Comparison of ENCODE assay signal across 32 mouse cellular contexts in genomic region chr8:95555963-95556362, GRCm38 (mm10). TPM values are rescaled to one million over a fixed set of nuclear protein-coding genes. Genes with fewer than 3 reads are reported as not detected.
A peak's percentile ranks its signal among the peaks of the same experiment; 100 is the strongest.
DNase-seq lines count a peak whose midpoint lies in the region; ATAC-seq and TF ChIP-seq lines count a peak whose summit lies in the region.
"Had no signal": no experiment of that assay in that cellular context is flagged by ENCODE, and none has a peak within 500 bp of the region (broad histone marks: within the 10 kb centered on the region; RNA-seq: fewer than 3 reads in every experiment).

No protein-coding gene starts in this region.

- H3K4me1 ChIP-seq in MEL (ENCODE audit: control insufficient read depth in 1 of 2, insufficient read depth in 2 of 2, low read length in 2 of 2), result peaks cover 0 to 3% of the 10 kb centered on the region in 2 experiments; a peak in 1 of 4 replicates
- no peaks in the 10 kb centered on the region for H3K4me1 ChIP-seq in liver, embryonic 13.5 days (replicated peaks)
- H3K4me1 ChIP-seq in liver, postnatal 0 days (ENCODE audit: insufficient read depth), result no peaks in the 10 kb centered on the region
- H3K4me1 ChIP-seq in heart, embryonic 12.5 days (replicated peaks), result no peaks in the 10 kb centered on the region
- no peaks in the 10 kb centered on the region for H3K4me1 ChIP-seq in midbrain, embryonic 16.5 days (ENCODE audit: control insufficient read depth, insufficient read depth, low read length)
- H3K4me1 ChIP-seq: forebrain, embryonic 12.5 days; heart, embryonic 13.5 days; hindbrain, embryonic 12.5 days; hindbrain, embryonic 15.5 days had no signal

- no peaks in the 10 kb centered on the region for H3K9me3 ChIP-seq in MEL (replicated peaks; ENCODE audit: insufficient read depth, low read length)
- H3K9me3 ChIP-seq in liver, embryonic 13.5 days (replicated peaks), result no peaks in the 10 kb centered on the region
- no peaks in the 10 kb centered on the region for H3K9me3 ChIP-seq in liver, postnatal 0 days (ENCODE audit: low read length)
- H3K9me3 ChIP-seq in heart, embryonic 12.5 days (replicated peaks), result no peaks in the 10 kb centered on the region
- no peaks in the 10 kb centered on the region for H3K9me3 ChIP-seq in midbrain, embryonic 16.5 days (replicated peaks; ENCODE audit: control insufficient read depth, low read length, poor library complexity, severe bottlenecking)
- H3K9me3 ChIP-seq: forebrain, embryonic 12.5 days; G1E; heart, embryonic 13.5 days; hindbrain, embryonic 12.5 days; hindbrain, embryonic 15.5 days had no signal

- H3K36me3 ChIP-seq in MEL (ENCODE audit: control insufficient read depth in 1 of 2, insufficient read depth in 2 of 2, low read length in 2 of 2), result no peaks in the 10 kb centered on the region
- H3K36me3 ChIP-seq in liver, embryonic 13.5 days, result no peaks in the 10 kb centered on the region
- H3K36me3 ChIP-seq in liver, postnatal 0 days (replicated peaks; ENCODE audit: insufficient read depth, low read length), result no peaks in the 10 kb centered on the region
- H3K36me3 ChIP-seq in heart, embryonic 12.5 days, result no peaks in the 10 kb centered on the region
- H3K36me3 ChIP-seq in midbrain, embryonic 16.5 days (ENCODE audit: control insufficient read depth, insufficient read depth, low read length), result no peaks in the 10 kb centered on the region
- H3K36me3 ChIP-seq: forebrain, embryonic 12.5 days; G1E; heart, embryonic 13.5 days; hindbrain, embryonic 12.5 days; hindbrain, embryonic 15.5 days had no signal

- 75% methylated on average over 2 of the region's 2 CpGs for WGBS in liver, embryonic 13.5 days (ENCODE audit: insufficient replicate concordance)
- 79% methylated on average over 2 of the region's 2 CpGs for WGBS in liver, postnatal 0 days (ENCODE audit: insufficient replicate concordance)
- WGBS in heart, embryonic 12.5 days, result 82% methylated on average over 2 of the region's 2 CpGs
- WGBS in midbrain, embryonic 16.5 days, result 97% methylated on average over 2 of the region's 2 CpGs

- peak; percentile 78 for DNase-seq in MEL (ENCODE audit: low read depth, low spot score)
- no peak for DNase-seq in liver, embryonic 13.5 days
- DNase-seq in liver, postnatal 0 days, result no peak
- no peak for DNase-seq in Muller cell, postnatal 12 days (ENCODE audit: inconsistent ontology term)
- no peak for DNase-seq in ovary, postnatal 10 days (ENCODE audit: low spot score)
- DNase-seq: adrenal gland, postnatal 10 days; adrenal gland, postnatal 36 days; B cell, adult 2 months; cerebellum, adult 18-20 months; cerebellum, adult 9-10 months; cerebellum, postnatal 14 days; gastrocnemius, postnatal 10 days; heart, adult 18-20 months; heart, postnatal 14 days; heart, postnatal 4 days had no signal

- peak; percentile 58; the same call in 1 of the 2 replicates for ATAC-seq in erythroblast, adult 5-6 weeks (replicated peaks; ENCODE audit: low FRiP score, poor library complexity, severe bottlenecking)
- ATAC-seq in liver, embryonic 13.5 days (ENCODE audit: low read depth), result peak; percentile 63; the same call in 1 of the 2 replicates
- ATAC-seq in liver, postnatal 0 days, result peak; percentile 72
- no peak for ATAC-seq in heart, embryonic 12.5 days (ENCODE audit: insufficient number of reproducible peaks, low FRiP score)
- no peak for ATAC-seq in midbrain, embryonic 16.5 days
- ATAC-seq: forebrain, embryonic 16.5 days; Patski had no signal

- H3K4me3 ChIP-seq in MEL (ENCODE audit: control insufficient read depth in 1 of 2, insufficient read depth in 1 of 2, low read depth in 2 of 2, low read length in 2 of 2), result no peak overlapping the region
- H3K4me3 ChIP-seq in liver, embryonic 13.5 days (replicated peaks), result no peak overlapping the region
- no peak overlapping the region for H3K4me3 ChIP-seq in liver, postnatal 0 days (ENCODE audit: low read depth, low read length)
- H3K4me3 ChIP-seq in heart, embryonic 12.5 days, result no peak overlapping the region
- H3K4me3 ChIP-seq in midbrain, embryonic 16.5 days (ENCODE audit: low read depth, low read length), result no peak overlapping the region
- H3K4me3 ChIP-seq: forebrain, embryonic 12.5 days; heart, embryonic 13.5 days; hindbrain, embryonic 12.5 days; hindbrain, embryonic 15.5 days had no signal

- TF ChIP-seq EP300 in MEL (IDR thresholded peaks at IDR 0.05; ENCODE audit: low read depth in 1 of 2, low read length in 2 of 2), result peak; percentile 63 to 70
- TF ChIP-seq EP300 in liver, postnatal 0 days (IDR thresholded peaks at IDR 0.05; ENCODE audit: low read depth), result peak; percentile 65

- no peak for TF ChIP-seq CTCF in MEL (IDR thresholded peaks at IDR 0.05 in 2 of 3, conservative IDR thresholded peaks at IDR 0.05 in 1 of 3; ENCODE audit: control insufficient read depth in 1 of 3, insufficient read depth in 1 of 3, low read depth in 2 of 3, low read length in 3 of 3, poor library complexity in 1 of 3, severe bottlenecking in 1 of 3)
- no peak for TF ChIP-seq CTCF in liver, postnatal 0 days (IDR thresholded peaks at IDR 0.05; ENCODE audit: low read depth)

- no peak overlapping the region for H3K27ac ChIP-seq in MEL (ENCODE audit: control insufficient read depth, low read depth, low read length)
- no peak overlapping the region for H3K27ac ChIP-seq in liver, embryonic 13.5 days
- no peak overlapping the region for H3K27ac ChIP-seq in liver, postnatal 0 days (ENCODE audit: low read depth)
- H3K27ac ChIP-seq in heart, embryonic 12.5 days (ENCODE audit: poor library complexity, severe bottlenecking), result no peak overlapping the region
- no peak overlapping the region for H3K27ac ChIP-seq in midbrain, embryonic 16.5 days (ENCODE audit: low read length)
- H3K27ac ChIP-seq: forebrain, embryonic 12.5 days; heart, embryonic 13.5 days; hindbrain, embryonic 12.5 days; hindbrain, embryonic 15.5 days had no signal

- no peak for TF ChIP-seq POLR2A in MEL (IDR thresholded peaks at IDR 0.05; ENCODE audit: control insufficient read depth in 1 of 2, insufficient read depth in 1 of 2, low read depth in 1 of 2, low read length in 2 of 2, poor library complexity in 1 of 2)

- no peak overlapping the region for H3K9ac ChIP-seq in MEL (ENCODE audit: control insufficient read depth, low read depth, low read length, poor library complexity, severe bottlenecking)
- no peak overlapping the region for H3K9ac ChIP-seq in liver, embryonic 13.5 days
- no peak overlapping the region for H3K9ac ChIP-seq in liver, postnatal 0 days (replicated peaks)
- no peak overlapping the region for H3K9ac ChIP-seq in heart, embryonic 12.5 days
- H3K9ac ChIP-seq in midbrain, embryonic 16.5 days (ENCODE audit: low read depth, low read length), result no peak overlapping the region
- H3K9ac ChIP-seq: forebrain, embryonic 12.5 days; heart, embryonic 13.5 days; hindbrain, embryonic 12.5 days; hindbrain, embryonic 15.5 days had no signal

- H3K27me3 ChIP-seq in MEL (ENCODE audit: control insufficient read depth in 1 of 2, insufficient read depth in 2 of 2, low read length in 2 of 2), result peaks cover 0 to under 1% of the 10 kb centered on the region in 2 experiments
- H3K27me3 ChIP-seq in liver, embryonic 13.5 days, result no peaks in the 10 kb centered on the region
- no peaks in the 10 kb centered on the region for H3K27me3 ChIP-seq in liver, postnatal 0 days (ENCODE audit: insufficient read depth, low read length)
- H3K27me3 ChIP-seq in heart, embryonic 12.5 days (replicated peaks), result no peaks in the 10 kb centered on the region
- no peaks in the 10 kb centered on the region for H3K27me3 ChIP-seq in midbrain, embryonic 16.5 days (ENCODE audit: control insufficient read depth, insufficient read depth, low read depth, low read length)
- H3K27me3 ChIP-seq: forebrain, embryonic 12.5 days; heart, embryonic 13.5 days; hindbrain, embryonic 12.5 days; hindbrain, embryonic 15.5 days had no signal

- H3K79me2 ChIP-seq in MEL (ENCODE audit: control insufficient read depth, insufficient read depth, low read length, poor library complexity), result no peaks in the 10 kb centered on the region

- no peak for TF ChIP-seq RAD21 in MEL (IDR thresholded peaks at IDR 0.05; ENCODE audit: low read depth, low read length)

- no peak overlapping the region for H3K4me2 ChIP-seq in liver, embryonic 13.5 days
- H3K4me2 ChIP-seq in liver, postnatal 0 days (ENCODE audit: low read depth, low read length), result no peak overlapping the region
- no peak overlapping the region for H3K4me2 ChIP-seq in heart, embryonic 12.5 days
- H3K4me2 ChIP-seq in midbrain, embryonic 16.5 days (ENCODE audit: low read length), result no peak overlapping the region
- H3K4me2 ChIP-seq: forebrain, embryonic 12.5 days; heart, embryonic 13.5 days; hindbrain, embryonic 12.5 days; hindbrain, embryonic 15.5 days had no signal

TF ChIP-seq in MEL, 35 proteins besides CTCF, POLR2A, EP300 and RAD21 (continues in another document):
- TF ChIP-seq NRF1 (IDR thresholded peaks at IDR 0.05; ENCODE audit: insufficient read depth, low read depth, low read length, poor library complexity, severe bottlenecking) (no peak), TCF12 (IDR thresholded peaks at IDR 0.05; ENCODE audit: low read depth, low read length) (peak; percentile 29; the same call in 1 of the 2 replicates), ETS1 (IDR thresholded peaks at IDR 0.05; ENCODE audit: low read depth, low read length) (peak; percentile 27; the same call in 1 of the 2 replicates), CHD2 (IDR thresholded peaks at IDR 0.05; ENCODE audit: low read length) (no peak), MYC (IDR thresholded peaks at IDR 0.05; ENCODE audit: low read depth, low read length) (no peak)

RNA-seq across cellular contexts. Expression of gene Prss54, which starts 20.2 kb away (rescaled TPM):
- not detected in 2 replicates for total RNA-seq in MEL (2012; rRNA removed)
- not detected for polyA plus RNA-seq in MEL (2012; ENCODE audit: insufficient read depth in 1 of 2, insufficient read length in 2 of 2, low read depth in 1 of 2, low replicate concordance in 2 of 2, missing spikeins in 1 of 2)
- not detected in 2 replicates for total RNA-seq in erythroblast, adult 5-6 weeks (2015; ENCODE audit: low replicate concordance)
- total RNA-seq in erythroblast, adult 5-6 weeks (2017; ENCODE audit: low replicate concordance), result not detected in 2 replicates
- polyA plus RNA-seq in liver, embryonic 13.5 days (2015; fragmentation: Nextera tagmentation; extraction: Ambion mirVana), result not detected in 2 replicates
- polyA plus RNA-seq in liver, postnatal 0 days (2015; fragmentation: Nextera tagmentation; extraction: Ambion mirVana), result not detected in 2 replicates
- polyA plus RNA-seq in heart, embryonic 12.5 days (2016; fragmentation: Nextera tagmentation; extraction: Ambion mirVana), result not detected in 2 replicates
- polyA plus RNA-seq in midbrain, embryonic 16.5 days (2015; fragmentation: Nextera tagmentation; extraction: Ambion mirVana), result not detected in 2 replicates
- total RNA-seq: adrenal gland, adult 18-20 months; adrenal gland, postnatal 10 days; adrenal gland, postnatal 36 days; CH12.LX; gastrocnemius, adult 18-20 months; gastrocnemius, postnatal 10 days; heart, adult 18-20 months; heart, postnatal 14 days; heart, postnatal 4 days had no signal
- polyA plus RNA-seq: embryonic facial prominence, embryonic 11.5 days; embryonic facial prominence, embryonic 14.5 days; forebrain, embryonic 12.5 days; forebrain, embryonic 16.5 days; G1E; heart, embryonic 13.5 days; heart, embryonic 16.5 days; hindbrain, embryonic 12.5 days; hindbrain, embryonic 15.5 days; intestine, embryonic 14.5 days; Patski had no signal

RNA-seq across cellular contexts. Expression of gene Ccdc113, which starts 22.1 kb away (rescaled TPM):
- not detected in 2 replicates for total RNA-seq in MEL (2012; rRNA removed)
- not detected for polyA plus RNA-seq in MEL (2012; ENCODE audit: insufficient read depth in 1 of 2, insufficient read length in 2 of 2, low read depth in 1 of 2, low replicate concordance in 2 of 2, missing spikeins in 1 of 2)
- total RNA-seq in erythroblast, adult 5-6 weeks (2015; ENCODE audit: low replicate concordance), result not detected in 2 replicates
- total RNA-seq in erythroblast, adult 5-6 weeks (2017; ENCODE audit: low replicate concordance), result not detected in 2 replicates
- not detected in 2 replicates for polyA plus RNA-seq in liver, embryonic 13.5 days (2015; fragmentation: Nextera tagmentation; extraction: Ambion mirVana)
- polyA plus RNA-seq in liver, postnatal 0 days (2015; fragmentation: Nextera tagmentation; extraction: Ambion mirVana), result not detected in 2 replicates
- polyA plus RNA-seq in heart, embryonic 12.5 days (2016; fragmentation: Nextera tagmentation; extraction: Ambion mirVana), result 3.2 and 3.7 TPM in 2 replicates
- 2.4 and 2.7 TPM in 2 replicates for polyA plus RNA-seq in midbrain, embryonic 16.5 days (2015; fragmentation: Nextera tagmentation; extraction: Ambion mirVana)
- total RNA-seq: CH12.LX; G1E; gastrocnemius, adult 18-20 months; heart, postnatal 14 days had no signal
- polyA plus RNA-seq: embryonic facial prominence, embryonic 11.5 days; G1E had no signal

Comparison
In these comparisons a context has a peak if more than half of its experiments do, and no peak if none do; other contexts are left out.
1. ATAC-seq: peak in erythroblast, adult 5-6 weeks (single experiment), liver, embryonic 13.5 days (single experiment) and liver, postnatal 0 days (single experiment); none in heart, embryonic 12.5 days (single experiment) and midbrain, embryonic 16.5 days (single experiment).